Mouse (Mus musculus) thymus, postnatal 4 days (tissue): ENCODE measurements around the gene Srebf1.

Experiments
- DNase-seq: peaks from one replicate; pipeline ENCODE4 v3.0.0; 2021

Gene Srebf1

DNA sequence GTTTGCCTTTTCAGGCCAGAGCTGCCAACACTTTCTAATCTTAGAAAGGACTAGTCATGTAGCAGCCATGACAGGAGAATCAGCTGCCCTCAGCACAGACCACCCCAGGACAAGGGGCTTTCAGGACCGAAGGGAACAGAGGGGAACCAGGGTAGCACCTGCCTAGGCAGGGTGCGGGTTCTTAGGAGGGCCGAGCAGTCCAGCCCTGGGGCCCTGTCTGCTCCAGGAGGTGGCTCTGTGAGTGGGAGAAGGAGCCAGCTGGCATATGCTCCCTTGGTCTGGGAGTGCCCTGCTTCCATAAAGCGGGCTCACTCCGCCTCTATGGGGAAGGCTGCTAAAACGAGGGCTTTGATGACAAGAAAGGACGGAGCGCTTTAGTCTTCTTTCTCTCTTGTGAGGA, 10.9 kb upstream of the Srebf1 start:
- peak; percentile 62 for DNase-seq

DNA sequence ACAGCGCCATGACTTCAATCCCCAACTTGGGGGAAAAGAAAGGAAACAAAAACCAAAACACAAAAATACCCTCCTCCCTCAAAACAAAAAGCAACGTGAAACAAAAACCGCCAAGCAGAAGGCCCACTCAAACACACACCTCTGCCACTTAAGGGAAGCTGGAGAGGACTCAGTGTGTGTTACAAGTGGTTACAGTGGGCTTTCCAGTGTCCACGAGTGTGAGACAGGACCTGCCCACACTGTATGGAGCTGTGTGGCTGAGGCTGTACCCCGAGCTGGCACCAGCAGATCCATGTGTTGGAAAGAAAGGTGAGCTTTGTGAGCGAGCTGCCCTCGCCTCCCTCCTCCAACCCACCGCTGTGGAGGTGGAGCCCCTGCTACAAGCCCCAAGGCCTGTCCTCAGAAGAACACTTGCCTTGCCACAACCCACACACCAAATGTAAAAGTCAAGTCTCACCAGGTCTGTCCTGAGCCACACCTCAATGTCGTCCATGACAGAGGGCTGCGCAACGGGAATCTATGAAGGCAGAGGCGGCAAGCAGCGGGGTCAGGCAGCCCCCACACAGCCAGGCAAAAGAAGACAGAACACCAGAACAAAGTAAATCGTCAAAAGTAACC, 10.2 kb upstream of the Srebf1 start:
- peak; percentile 72 for DNase-seq

DNA sequence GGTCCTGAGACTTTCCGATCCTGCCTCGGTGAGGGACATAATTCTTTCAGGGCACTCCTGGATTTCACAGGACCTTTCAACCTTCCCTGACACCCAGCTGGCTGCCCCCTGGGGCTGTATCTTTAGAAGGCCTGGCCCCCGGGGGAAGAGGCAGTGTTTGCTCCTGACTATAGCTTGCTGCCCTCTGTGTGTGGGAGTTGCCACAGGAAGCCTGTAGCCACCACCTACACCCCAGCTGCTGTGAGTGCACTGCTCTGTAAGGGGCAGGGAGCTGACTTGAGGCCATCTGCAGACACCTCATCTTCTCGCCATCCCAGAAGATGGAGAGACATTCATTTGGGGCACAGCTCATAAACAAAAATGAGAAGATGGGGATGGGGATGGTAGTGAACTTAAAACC, 9.6 kb upstream of the Srebf1 start:
- DNase-seq: peak; percentile 69

DNA sequence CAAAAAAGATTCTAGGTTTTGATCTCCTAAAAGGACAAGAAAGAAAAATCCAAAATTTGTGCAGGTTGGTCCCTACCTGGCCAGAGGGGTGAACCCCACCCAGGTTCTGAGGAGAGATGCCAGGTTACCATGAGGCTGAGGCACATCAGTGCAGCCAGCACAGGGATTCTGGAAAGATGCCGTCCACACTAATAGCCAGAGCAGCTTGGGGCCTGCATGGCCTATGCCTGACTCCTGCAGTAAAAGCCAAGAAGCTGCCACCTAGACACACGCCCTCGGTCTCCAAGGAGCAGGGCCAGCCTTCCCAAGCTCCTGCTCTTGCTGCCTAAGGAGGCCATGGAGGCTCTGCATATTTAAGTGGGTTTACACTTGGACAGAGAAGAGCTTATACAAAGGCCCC, 8.9 kb upstream of the Srebf1 start:
- DNase-seq: peak; percentile 46

DNA sequence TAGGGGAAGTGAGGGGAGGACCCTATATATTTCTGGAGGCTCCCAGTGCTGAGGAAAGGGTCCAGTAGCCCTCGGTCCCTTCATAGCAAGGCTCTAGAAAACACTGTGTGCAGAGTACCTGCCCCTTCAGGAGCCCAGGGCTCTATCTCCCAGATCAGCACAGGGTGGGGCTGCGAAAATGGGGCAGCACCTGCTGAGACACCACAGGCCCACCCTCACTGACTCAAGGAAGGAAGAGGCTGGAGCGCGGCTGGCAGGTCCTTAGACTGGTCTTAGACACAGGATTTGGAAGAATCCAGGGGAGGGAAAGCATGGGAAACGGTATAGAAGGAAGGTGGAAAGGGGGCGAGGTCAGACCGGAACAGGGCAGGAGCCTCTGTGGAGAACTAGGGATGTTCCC, 8.1 kb upstream of the Srebf1 start:
- DNase-seq: peak; percentile 75

- DNase-seq: no peak
These were observed 7.4 kb upstream of the Srebf1 start for GRCm38 (mm10) chr11:60229821-60230220.

- no peak for DNase-seq
These were observed 6.1 kb upstream of the Srebf1 start for GRCm38 (mm10) chr11:60228525-60228924.

- no peak for DNase-seq
These were observed 3.5 kb upstream of the Srebf1 start for GRCm38 (mm10) chr11:60225874-60226273.

DNA sequence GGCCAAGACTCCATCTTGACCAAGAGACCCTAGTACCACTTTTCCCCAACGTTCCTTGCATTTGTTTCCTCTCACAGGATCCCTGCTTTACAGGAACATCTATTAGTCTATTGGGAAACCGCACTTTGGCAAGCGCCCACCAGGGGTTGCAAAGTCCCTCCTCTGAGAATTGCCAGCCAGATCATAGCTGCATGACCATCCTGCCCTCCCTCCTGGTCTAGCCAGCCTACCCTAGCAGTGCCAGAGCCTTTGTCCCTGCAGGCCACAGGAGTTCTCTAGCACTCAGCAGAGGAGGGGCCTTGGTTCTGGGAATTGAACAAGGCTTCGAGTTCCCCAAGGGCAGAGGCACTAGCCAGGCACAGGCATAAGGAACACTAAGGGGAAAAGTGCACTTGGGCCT, 2.3 kb upstream of the Srebf1 start:
- peak; percentile 82 for DNase-seq

GRCm38 (mm10) chr11:60222085-60222468, 304 bp downstream of the Srebf1 start:
- DNase-seq: no peak

DNA sequence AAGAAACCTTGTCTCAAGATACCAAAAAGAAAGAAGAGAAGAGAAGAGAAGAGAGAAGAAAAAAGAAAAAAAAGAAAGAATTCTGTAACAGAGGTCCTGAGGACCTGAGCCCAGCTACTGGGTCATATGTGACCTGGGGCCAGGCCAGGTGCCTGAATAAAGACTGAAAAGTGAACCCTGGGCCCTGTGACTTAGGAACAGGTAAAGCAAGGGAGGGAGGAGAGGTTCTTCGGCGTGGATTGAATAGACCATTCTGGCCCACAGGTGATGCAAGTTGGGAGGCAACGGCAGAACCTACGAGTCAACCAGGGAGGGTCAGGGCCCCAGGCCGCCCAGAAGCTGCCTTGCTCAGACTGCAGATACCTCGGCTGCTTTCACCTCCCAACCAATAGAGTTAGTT, 956 bp downstream of the Srebf1 start:
- no peak for DNase-seq

GRCm38 (mm10) chr11:60220291-60220804, 2.0 kb downstream of the Srebf1 start:
- DNase-seq: peak; percentile 95

DNA sequence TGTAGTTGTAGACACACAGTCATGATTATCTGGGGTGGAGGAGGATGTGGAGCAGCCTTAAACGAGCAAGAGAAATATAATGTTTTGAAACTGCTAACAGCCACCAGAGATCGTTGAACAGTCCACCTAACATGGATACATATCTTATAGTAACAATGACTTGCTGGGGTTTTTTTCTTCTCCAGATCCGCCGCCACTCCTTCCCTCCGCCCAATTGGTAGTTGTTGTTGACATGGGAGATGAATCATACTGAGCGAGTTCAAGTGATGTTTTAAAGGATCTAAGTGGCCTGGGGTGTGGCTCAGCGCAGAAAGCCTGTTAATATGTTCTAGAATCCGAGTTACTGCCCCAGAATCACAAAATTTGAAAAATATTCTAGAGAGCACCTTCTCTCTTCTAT, 2.8 kb downstream of the Srebf1 start:
- no peak for DNase-seq

GRCm38 (mm10) chr11:60217467-60217866, 4.9 kb downstream of the Srebf1 start:
- no peak for DNase-seq

- no peak for DNase-seq
These were observed 5.7 kb downstream of the Srebf1 start for GRCm38 (mm10) chr11:60216671-60217070.

- no peak for DNase-seq
These were observed 9.1 kb downstream of the Srebf1 start for GRCm38 (mm10) chr11:60213266-60213665.

DNA sequence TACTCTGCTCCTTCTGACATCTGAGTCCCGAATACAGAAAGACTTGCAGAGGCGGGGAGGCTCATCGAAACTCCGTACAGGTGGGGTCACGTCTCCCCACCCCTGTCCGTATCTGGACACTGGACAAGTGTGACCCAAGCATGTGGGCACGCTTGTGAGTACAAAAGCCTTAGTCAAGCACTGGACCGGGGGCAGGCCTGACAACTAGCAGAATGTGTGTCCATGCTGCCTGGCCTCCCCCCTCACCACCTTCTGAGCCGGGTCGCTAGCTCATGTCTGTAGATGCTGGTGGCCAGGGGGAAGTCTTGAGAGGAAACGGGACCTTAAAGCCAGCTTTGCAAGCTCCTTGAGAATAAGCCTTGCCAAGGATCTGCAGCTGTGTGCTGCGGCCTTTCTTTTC, 10.6 kb downstream of the Srebf1 start:
- no peak for DNase-seq

GRCm38 (mm10) chr11:60211152-60211551, 11.2 kb downstream of the Srebf1 start:
- no peak for DNase-seq

DNA sequence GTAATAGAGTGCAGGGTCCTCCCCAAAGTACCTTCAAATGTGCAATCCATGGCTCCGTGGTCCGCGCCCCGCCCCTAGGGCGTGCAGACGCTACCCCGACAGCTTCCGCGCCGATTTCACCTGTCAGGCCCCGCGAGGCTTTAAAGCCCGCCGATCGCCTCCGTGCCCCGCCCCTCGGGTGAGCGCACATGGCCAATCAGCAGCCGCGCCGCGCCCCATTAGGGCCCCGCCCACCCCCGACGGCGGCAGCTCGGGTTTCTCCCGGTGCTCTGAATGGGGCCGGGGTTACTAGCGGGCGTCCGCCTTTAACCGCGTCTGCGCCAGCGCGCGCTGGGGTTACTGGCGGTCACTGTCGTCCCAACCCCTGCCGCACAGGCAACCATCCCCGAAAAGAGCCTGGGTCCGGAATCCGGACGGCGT, 12.1 kb downstream of the Srebf1 start:
- peak; percentile 99 for DNase-seq

GRCm38 (mm10) chr11:60209933-60210249, 12.5 kb downstream of the Srebf1 start:
- no peak for DNase-seq

- DNase-seq: no peak
These were observed 13.0 kb downstream of the Srebf1 start for GRCm38 (mm10) chr11:60209217-60209932.

DNA sequence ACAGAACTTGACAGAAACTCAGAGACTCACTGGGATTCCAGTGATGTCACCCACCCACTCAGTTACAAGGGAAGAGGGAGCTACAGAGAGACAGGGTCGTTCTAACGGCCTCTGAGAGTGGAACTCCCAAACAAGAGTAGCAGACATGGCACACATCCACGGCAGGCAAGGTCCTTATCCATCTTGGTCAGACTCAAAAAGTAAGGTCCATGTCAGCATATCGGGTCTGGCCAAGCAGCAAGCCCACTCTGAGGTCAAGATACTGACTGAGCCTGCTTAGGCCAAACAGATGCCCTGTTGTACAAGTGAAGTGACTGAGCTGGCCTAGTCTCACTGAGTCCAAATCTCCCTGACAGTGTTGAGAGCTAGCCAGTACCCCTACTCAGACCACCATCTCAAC, 13.7 kb downstream of the Srebf1 start:
- no peak for DNase-seq

DNA sequence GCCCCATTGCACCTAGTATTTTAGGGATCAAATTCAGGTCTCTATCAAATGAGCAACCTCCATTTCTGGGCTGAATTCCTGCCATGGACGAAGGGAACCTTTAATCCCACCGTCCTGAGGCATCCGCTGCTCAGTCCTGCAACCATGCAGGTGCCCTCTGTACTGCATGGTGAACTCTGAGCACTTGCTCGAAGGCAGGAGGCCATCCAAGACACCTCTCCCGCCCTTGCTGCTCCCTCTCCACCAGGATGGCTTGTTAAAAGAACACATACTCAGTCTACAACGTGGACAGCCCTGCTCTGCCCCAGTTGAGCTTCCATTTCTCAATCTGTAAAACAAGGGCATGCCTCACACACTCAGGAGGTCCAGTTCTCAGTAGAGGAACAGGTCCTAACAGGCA, 14.2 kb downstream of the Srebf1 start:
- no peak for DNase-seq

- no peak for DNase-seq
These were observed 16.2 kb downstream of the Srebf1 start for GRCm38 (mm10) chr11:60206207-60206606.

- DNase-seq: no peak
These were observed 17.4 kb downstream of the Srebf1 start for GRCm38 (mm10) chr11:60205026-60205425.
